Mouse (Mus musculus): Measurements from ENCODE around the gene Togaram1.

DNA sequence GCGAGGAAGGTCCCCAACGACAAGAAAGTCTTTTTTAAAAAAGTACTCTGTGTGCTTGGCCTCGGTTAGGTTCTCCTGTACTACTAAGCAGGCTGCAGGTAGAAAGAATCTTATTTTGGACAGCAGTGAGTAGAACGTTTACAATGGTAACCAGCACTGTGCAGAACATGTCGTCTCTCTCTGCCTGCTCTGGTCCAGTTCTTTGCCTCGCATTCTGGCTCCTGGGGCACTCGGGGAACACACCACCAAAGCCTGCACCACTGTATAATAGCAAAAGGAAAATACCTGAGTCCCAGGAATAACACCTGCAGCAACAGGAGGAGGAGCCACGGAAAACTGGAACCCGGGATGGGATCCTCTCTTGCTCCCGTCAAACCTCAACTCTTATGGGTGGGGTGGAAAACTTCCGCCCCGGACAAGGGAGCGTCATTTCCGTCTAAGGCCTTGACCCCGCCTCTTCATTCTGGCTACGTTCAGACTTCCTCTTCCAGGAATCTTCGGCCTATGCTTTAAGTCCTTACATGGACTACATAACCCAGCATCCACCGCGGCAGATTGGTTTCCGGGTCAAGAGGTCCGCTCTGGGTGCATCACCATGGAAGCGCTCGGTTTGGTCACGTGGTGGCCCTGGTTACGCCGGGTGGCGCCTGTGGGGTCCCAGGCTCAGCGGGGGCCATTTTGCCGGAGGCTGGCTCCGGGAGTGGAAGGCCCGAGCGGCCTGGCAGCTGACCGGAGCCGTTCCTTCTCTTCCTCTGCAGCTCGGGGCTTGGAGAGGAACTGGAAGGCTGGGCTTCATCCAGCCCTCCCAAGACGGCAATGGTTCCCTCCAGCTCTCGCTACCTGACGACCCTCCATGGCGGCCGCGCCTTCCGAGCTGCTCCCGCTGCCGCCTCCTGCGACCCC is at the start of gene Togaram1, which contains the start of gene Klhl28:
- TF ChIP-seq CTCF (IDR thresholded peaks at IDR 0.05; ENCODE audit: low read depth, low read length) = no peak
- peak; percentile 73 for TF ChIP-seq POLR2A (IDR thresholded peaks at IDR 0.05; ENCODE audit: insufficient read depth, low read length)

Measured in ES-Bruce4 (cell line).